Mouse (Mus musculus) neural tube, embryonic 14.5 days (tissue): Measurements from ENCODE around the gene Slc43a3. TPM values are rescaled to one million over a fixed set of nuclear protein-coding genes. Genes with fewer than 3 reads are reported as not detected.

ENCODE experiments used
- ATAC-seq: fragments of 200-750 bp; cut with Nextera tagmentation; 2 replicates; pipeline ENCODE4 v1.8.0; 2017; ENCODE audit warnings: low read depth, mild to moderate bottlenecking, moderate TSS enrichment, moderate library complexity
- H3K27ac ChIP-seq: fragments of 300-500 bp; sonication (generic); 2 replicates; pipeline ENCODE4 v1.5.1; 2014; ENCODE audit warnings: low read depth, mild to moderate bottlenecking, control low read depth, low read length, moderate library complexity, mixed read lengths
- H3K27me3 ChIP-seq: fragments of 300-500 bp; sonication (generic); 2 replicates; pipeline ENCODE4 v1.6.1; 2014; ENCODE audit warnings: low read length; ENCODE audit not compliant: control insufficient read depth, insufficient read depth
- H3K36me3 ChIP-seq: fragments of 300-500 bp; sonication (generic); 2 replicates; pipeline ENCODE4 v1.6.1; 2014; ENCODE audit warnings: low read length, mixed read lengths; ENCODE audit not compliant: control insufficient read depth, insufficient read depth
- H3K4me1 ChIP-seq: fragments of 300-500 bp; sonication (generic); 2 replicates; pipeline ENCODE4 v1.6.1; 2014; ENCODE audit warnings: low read length; ENCODE audit not compliant: control insufficient read depth, insufficient read depth
- H3K4me2 ChIP-seq: fragments of 300-500 bp; sonication (generic); 2 replicates; pipeline ENCODE4 v1.6.1; 2014; ENCODE audit warnings: mild to moderate bottlenecking, low read depth, low read length, control low read depth
- H3K4me3 ChIP-seq: fragments of 300-500 bp; sonication (generic); 2 replicates; pipeline ENCODE4 v1.5.1; 2014; ENCODE audit warnings: low read depth, low read length, control low read depth, mixed read lengths
- H3K9ac ChIP-seq: fragments of 300-500 bp; sonication (generic); replicated peaks from 2 replicates; pipeline ENCODE4 v1.6.1; 2014; ENCODE audit warnings: low read depth, mild to moderate bottlenecking, control low read depth, low read length, mixed read lengths
- H3K9me3 ChIP-seq: fragments of 300-500 bp; sonication (generic); 2 replicates; pipeline ENCODE4 v1.6.1; 2016; ENCODE audit warnings: low read length; ENCODE audit not compliant: control insufficient read depth
- WGBS: fragments of 180-500 bp; shearing (Covaris S2); extraction: QIAGEN DNeasy Blood & Tissue Kit; methylation state at CpG from one replicate; pipeline ENCODE4 v1.1.7; 2014; 5-methylcytosine and 5-hydroxymethylcytosine counted together
- polyA plus RNA-seq: library from polyadenylated mRNA; unstranded; fragments of >200 nt; fragmentation: Nextera tagmentation; extraction: Ambion mirVana; gene quantifications from 2 replicates; pipeline ENCODE4 v1.2.1, GENCODE M21; 2014

Slc43a3 gene
- polyA plus RNA-seq, 1 experiment from 2014 or later: 2.5 TPM

GRCm38 (mm10) chr2:84934649-84935007 lies 1.8 kb upstream of the Slc43a3 start:
- Histone ChIP-seq H3K9ac (no peak overlapping the region), H3K4me2 (no peak overlapping the region), H3K27ac (no peak overlapping the region), H3K27me3 (no peaks in the 10 kb centered on the region), H3K4me3 (no peak overlapping the region), H3K9me3 (no peaks in the 10 kb centered on the region), H3K4me1 (no peaks in the 10 kb centered on the region), H3K36me3 (no peaks in the 10 kb centered on the region)
- ATAC-seq: no peak
- WGBS: 53% methylated on average over 4 of the region's 4 CpGs

- Histone ChIP-seq H3K4me1 (no peaks in the 10 kb centered on the region), H3K4me2 (no peak overlapping the region), H3K27me3 (no peaks in the 10 kb centered on the region), H3K4me3 (no peak overlapping the region), H3K9ac (no peak overlapping the region), H3K9me3 (no peaks in the 10 kb centered on the region), H3K36me3 (no peaks in the 10 kb centered on the region), H3K27ac (no peak overlapping the region)
- WGBS: 77% methylated on average over 5 of the region's 5 CpGs
- ATAC-seq: no peak
Observed at GRCm38 (mm10) chr2:84935065-84935464, 1.3 kb upstream of the Slc43a3 start.

- H3K27me3 ChIP-seq: no peaks in the 10 kb centered on the region
- no peak overlapping the region for H3K9ac ChIP-seq
- WGBS: 75% methylated on average over 3 of the region's 3 CpGs
- H3K9me3 ChIP-seq: no peaks in the 10 kb centered on the region
- no peak for ATAC-seq
- no peak overlapping the region for H3K27ac ChIP-seq
- H3K4me3 ChIP-seq: no peak overlapping the region
- no peaks in the 10 kb centered on the region for H3K36me3 ChIP-seq
- H3K4me2 ChIP-seq: peak overlapping the region; percentile 26; the same call in 1 of the 2 replicates
- H3K4me1 ChIP-seq: no peaks in the 10 kb centered on the region
Observed at GRCm38 (mm10) chr2:84937491-84938150, 1.2 kb downstream of the Slc43a3 start.

- no peak overlapping the region for H3K4me3 ChIP-seq
- no peak overlapping the region for H3K27ac ChIP-seq
- ATAC-seq: no peak
- 82% methylated on average over 5 of the region's 5 CpGs for WGBS
- H3K36me3 ChIP-seq: no peaks in the 10 kb centered on the region
- no peaks in the 10 kb centered on the region for H3K27me3 ChIP-seq
- H3K9ac ChIP-seq: no peak overlapping the region
- no peaks in the 10 kb centered on the region for H3K9me3 ChIP-seq
- no peak overlapping the region for H3K4me2 ChIP-seq
- no peaks in the 10 kb centered on the region for H3K4me1 ChIP-seq
Observed at GRCm38 (mm10) chr2:84938249-84938946, 2.0 kb downstream of the Slc43a3 start.

- 92% methylated on average over 3 of the region's 3 CpGs for WGBS
- Histone ChIP-seq H3K9me3 (no peaks in the 10 kb centered on the region), H3K27ac (no peak overlapping the region), H3K9ac (no peak overlapping the region), H3K27me3 (no peaks in the 10 kb centered on the region), H3K4me2 (no peak overlapping the region), H3K36me3 (no peaks in the 10 kb centered on the region), H3K4me3 (no peak overlapping the region), H3K4me1 (no peaks in the 10 kb centered on the region)
- ATAC-seq: no peak
Observed at GRCm38 (mm10) chr2:84939306-84939705, 2.9 kb downstream of the Slc43a3 start.

GRCm38 (mm10) chr2:84939711-84940110 lies 3.3 kb downstream of the Slc43a3 start:
- H3K36me3 ChIP-seq: no peaks in the 10 kb centered on the region
- no peaks in the 10 kb centered on the region for H3K4me1 ChIP-seq
- H3K9me3 ChIP-seq: no peaks in the 10 kb centered on the region
- no peak overlapping the region for H3K4me3 ChIP-seq
- no peak overlapping the region for H3K27ac ChIP-seq
- H3K9ac ChIP-seq: no peak overlapping the region
- no peak for ATAC-seq
- WGBS: 96% methylated on average over 6 of the region's 6 CpGs
- no peak overlapping the region for H3K4me2 ChIP-seq
- H3K27me3 ChIP-seq: no peaks in the 10 kb centered on the region

- Histone ChIP-seq H3K4me2 (no peak overlapping the region), H3K9me3 (no peaks in the 10 kb centered on the region), H3K36me3 (no peaks in the 10 kb centered on the region), H3K4me3 (no peak overlapping the region), H3K4me1 (no peaks in the 10 kb centered on the region), H3K27me3 (no peaks in the 10 kb centered on the region), H3K9ac (no peak overlapping the region), H3K27ac (no peak overlapping the region)
- WGBS: 86% methylated on average over 2 of the region's 2 CpGs
- ATAC-seq: no peak
Observed at GRCm38 (mm10) chr2:84941332-84941731, 5.0 kb downstream of the Slc43a3 start.

- Histone ChIP-seq H3K4me2 (no peak overlapping the region), H3K9ac (no peak overlapping the region), H3K27ac (no peak overlapping the region), H3K27me3 (no peaks in the 10 kb centered on the region), H3K4me1 (no peaks in the 10 kb centered on the region), H3K36me3 (no peaks in the 10 kb centered on the region), H3K4me3 (no peak overlapping the region), H3K9me3 (no peaks in the 10 kb centered on the region)
- WGBS: 93% methylated on average over 4 of the region's 4 CpGs
- ATAC-seq: no peak
Observed at GRCm38 (mm10) chr2:84941795-84942194, 5.4 kb downstream of the Slc43a3 start.

- Histone ChIP-seq H3K36me3 (no peaks in the 10 kb centered on the region), H3K9me3 (no peaks in the 10 kb centered on the region), H3K27me3 (no peaks in the 10 kb centered on the region), H3K4me3 (no peak overlapping the region), H3K4me2 (no peak overlapping the region), H3K27ac (no peak overlapping the region), H3K4me1 (no peaks in the 10 kb centered on the region), H3K9ac (no peak overlapping the region)
- WGBS: 88% methylated on average over 3 of the region's 3 CpGs
- no peak for ATAC-seq
Observed at GRCm38 (mm10) chr2:84947154-84947771, 10.9 kb downstream of the Slc43a3 start.
